Mouse (Mus musculus): ENCODE measurements at regions not wholly inside any gene's neighbourhood (a gene's known extent, or its start where the extent isn't known, plus 50 kb on each side); places are given as distances from the start of the nearest gene placed in this dataset.

- 0 out of 2 replicates have a peak, but pooled peaks have one; percentile 44 for ATAC-seq (ENCODE audit: low FRiP score, low read depth)
- Histone ChIP-seq H3K9me3 (no peaks in the 10 kb centered on the region), H3K36me3 (no peaks in the 10 kb centered on the region), H3K4me3 (no peak overlapping the region), H3K4me1 (peaks cover 11% of the 10 kb centered on the region), H3K27me3 (peaks cover 18% of the 10 kb centered on the region; the same call in 1 of the 2 replicates), H3K27ac (no peak overlapping the region), H3K9ac (no peak overlapping the region), H3K4me2 (replicated peaks) (peak overlapping the region; percentile 35)
- 11% methylated on average over 14 of the region's 14 CpGs for WGBS
These were observed 243.4 kb upstream of the Adcy2 start for GRCm38 (mm10) chr13:69242544-69243296.

DNA sequence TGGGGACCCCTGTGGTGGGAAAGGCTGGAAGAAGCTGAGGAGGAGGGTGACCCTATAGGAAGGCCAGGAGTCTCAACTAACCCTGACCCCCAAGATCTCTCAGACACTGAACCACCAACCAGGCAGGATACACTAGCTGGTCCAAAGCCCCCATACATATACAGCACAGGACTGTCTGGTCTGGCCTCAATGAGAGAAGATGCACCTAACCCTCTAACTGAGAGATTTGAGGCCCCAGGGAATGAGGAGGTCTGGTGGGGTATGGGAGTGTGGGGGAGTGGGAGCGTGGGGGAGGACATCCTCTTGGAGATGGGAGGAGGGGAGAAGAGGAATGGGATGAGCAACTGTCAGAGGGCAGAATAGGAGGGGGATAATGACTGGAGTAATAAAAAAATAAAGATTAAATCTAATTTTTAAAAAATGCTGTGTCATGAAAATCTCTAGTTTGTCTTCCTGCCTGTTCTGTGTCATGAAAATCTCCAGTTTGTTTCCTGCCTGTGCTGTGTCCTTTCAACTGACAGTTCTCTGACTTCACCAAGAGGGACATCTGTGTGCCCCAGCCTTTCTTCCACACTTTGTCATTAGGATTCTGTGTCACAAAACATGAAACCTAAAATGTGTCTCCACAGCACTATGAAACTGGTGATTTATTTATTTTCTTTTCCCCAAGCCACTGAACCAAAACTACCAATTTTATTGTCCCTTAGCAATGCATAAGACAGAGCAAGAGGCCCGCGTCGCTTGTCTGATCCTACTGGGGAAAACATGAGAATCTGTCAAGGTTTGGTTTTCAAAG lies 251.2 kb upstream of the Adcy2 start:
- no peaks in the 10 kb centered on the region for H3K36me3 ChIP-seq
- H3K4me1 ChIP-seq = peaks cover 11% of the 10 kb centered on the region
- no peaks in the 10 kb centered on the region for H3K9me3 ChIP-seq
- no peaks in the 10 kb centered on the region for H3K27me3 ChIP-seq
- no peak for ATAC-seq (ENCODE audit: low FRiP score, low read depth)
- no peak overlapping the region for H3K27ac ChIP-seq
- no peak overlapping the region for H3K4me2 ChIP-seq (replicated peaks)
- no peak overlapping the region for H3K9ac ChIP-seq
- no peak overlapping the region for H3K4me3 ChIP-seq
- 64% methylated on average over 4 of the region's 4 CpGs for WGBS

- Histone ChIP-seq H3K9me3 (no peaks in the 10 kb centered on the region), H3K36me3 (no peaks in the 10 kb centered on the region), H3K9ac (no peak overlapping the region), H3K27ac (no peak overlapping the region), H3K4me1 (peaks cover 11% of the 10 kb centered on the region), H3K4me3 (no peak overlapping the region), H3K27me3 (no peaks in the 10 kb centered on the region), H3K4me2 (replicated peaks) (no peak overlapping the region)
- WGBS = 73% methylated on average over 6 of the region's 6 CpGs
- ATAC-seq (ENCODE audit: low FRiP score, low read depth) = no peak
These were observed 251.8 kb upstream of the Adcy2 start for GRCm38 (mm10) chr13:69251130-69251561.

DNA sequence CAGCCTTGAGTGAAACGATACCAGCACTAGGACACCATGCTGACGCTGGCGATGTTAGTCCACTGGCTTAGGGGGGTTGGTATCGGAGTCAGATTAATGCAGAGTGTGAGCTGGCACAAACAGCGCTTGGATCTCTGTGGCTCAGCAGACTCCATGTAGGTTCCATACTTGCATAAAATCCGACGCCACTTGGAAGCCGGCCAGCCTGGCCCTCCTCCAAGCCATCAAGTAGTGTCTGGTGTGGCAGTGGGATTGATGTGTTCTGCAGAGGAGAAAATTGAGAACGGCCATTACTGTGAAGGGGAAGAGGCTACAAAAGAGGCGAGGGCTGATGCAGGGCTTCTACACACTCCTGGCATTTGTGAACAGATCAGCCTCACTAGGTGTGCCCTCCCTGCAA lies 253.0 kb upstream of the Adcy2 start:
- WGBS = 52% methylated on average over 10 of the region's 10 CpGs
- no peaks in the 10 kb centered on the region for H3K36me3 ChIP-seq
- no peak overlapping the region for H3K4me2 ChIP-seq (replicated peaks)
- no peak overlapping the region for H3K9ac ChIP-seq
- peak; percentile 83 for ATAC-seq (ENCODE audit: low FRiP score, low read depth)
- H3K4me1 ChIP-seq = peaks cover 11% of the 10 kb centered on the region
- H3K27ac ChIP-seq = 0 out of 2 replicates have a peak overlapping the region, but pooled peaks have one; percentile 28
- no peaks in the 10 kb centered on the region for H3K27me3 ChIP-seq
- H3K9me3 ChIP-seq = no peaks in the 10 kb centered on the region
- H3K4me3 ChIP-seq = no peak overlapping the region

DNA sequence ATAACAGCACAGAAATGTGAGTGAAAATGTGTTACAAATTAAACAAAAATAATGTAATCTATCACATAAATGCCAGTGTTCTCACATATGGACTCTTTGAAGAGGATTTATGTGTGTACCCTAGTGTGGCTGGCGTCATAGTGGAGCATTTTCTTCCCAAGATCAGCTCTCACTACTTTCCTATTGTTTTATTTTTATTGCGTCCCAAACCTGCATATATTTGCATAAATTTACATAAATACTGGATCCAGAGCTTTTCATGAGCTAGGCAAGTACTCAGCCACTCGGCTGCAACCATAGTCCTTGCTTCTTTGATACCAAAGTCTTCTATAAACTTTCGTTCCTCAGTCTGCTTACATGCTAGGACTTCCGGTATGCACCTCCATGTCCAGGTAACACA lies 261.1 kb upstream of the Adcy2 start:
- no peak overlapping the region for H3K4me2 ChIP-seq (replicated peaks)
- ATAC-seq (ENCODE audit: low FRiP score, low read depth) = no peak
- no peak overlapping the region for H3K9ac ChIP-seq
- H3K36me3 ChIP-seq = no peaks in the 10 kb centered on the region
- H3K4me3 ChIP-seq = no peak overlapping the region
- no peaks in the 10 kb centered on the region for H3K27me3 ChIP-seq
- no peaks in the 10 kb centered on the region for H3K9me3 ChIP-seq
- H3K4me1 ChIP-seq = no peaks in the 10 kb centered on the region
- no peak overlapping the region for H3K27ac ChIP-seq
- 82% methylated on average over 5 of the region's 5 CpGs for WGBS

- Histone ChIP-seq H3K36me3 (no peaks in the 10 kb centered on the region), H3K4me2 (replicated peaks) (no peak overlapping the region), H3K4me3 (no peak overlapping the region), H3K27ac (no peak overlapping the region), H3K27me3 (no peaks in the 10 kb centered on the region), H3K9me3 (no peaks in the 10 kb centered on the region), H3K9ac (no peak overlapping the region), H3K4me1 (no peaks in the 10 kb centered on the region)
- no peak for ATAC-seq (ENCODE audit: low FRiP score, low read depth)
- 65% methylated on average over 4 of the region's 4 CpGs for WGBS
These were observed 261.6 kb upstream of the Adcy2 start for GRCm38 (mm10) chr13:69260972-69261371.

- no peak for ATAC-seq (ENCODE audit: low FRiP score, low read depth)
- Histone ChIP-seq H3K4me2 (replicated peaks) (no peak overlapping the region), H3K9me3 (no peaks in the 10 kb centered on the region), H3K36me3 (no peaks in the 10 kb centered on the region), H3K4me1 (no peaks in the 10 kb centered on the region), H3K9ac (no peak overlapping the region), H3K4me3 (no peak overlapping the region), H3K27ac (no peak overlapping the region), H3K27me3 (no peaks in the 10 kb centered on the region)
- WGBS = 71% methylated on average over 3 of the region's 3 CpGs
These were observed 264.4 kb upstream of the Adcy2 start for GRCm38 (mm10) chr13:69263722-69264121.

DNA sequence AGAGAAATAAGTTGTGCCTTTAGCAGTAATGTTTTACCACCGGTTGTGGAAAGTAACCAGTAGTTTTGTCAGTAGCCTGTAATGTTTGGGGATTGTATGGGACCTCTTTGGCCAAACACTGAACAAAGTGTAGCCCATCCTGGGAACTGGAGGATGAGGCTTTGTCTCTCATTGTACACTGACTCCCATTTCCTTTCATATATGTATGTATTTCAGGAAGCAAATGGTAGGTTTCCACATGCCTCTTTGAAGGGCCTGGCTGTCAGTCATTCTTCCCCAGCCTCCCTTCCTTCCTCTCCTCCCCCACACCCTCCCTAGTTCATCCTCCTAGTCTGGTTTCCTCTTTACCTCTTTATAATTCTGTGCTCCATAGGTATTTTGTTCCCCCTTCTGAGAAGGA lies 266.7 kb upstream of the Adcy2 start:
- ATAC-seq (ENCODE audit: low FRiP score, low read depth) = no peak
- Histone ChIP-seq H3K9ac (no peak overlapping the region), H3K27me3 (no peaks in the 10 kb centered on the region), H3K9me3 (no peaks in the 10 kb centered on the region), H3K27ac (no peak overlapping the region), H3K4me1 (no peaks in the 10 kb centered on the region), H3K4me2 (replicated peaks) (no peak overlapping the region), H3K36me3 (no peaks in the 10 kb centered on the region), H3K4me3 (no peak overlapping the region)
- WGBS = 71% methylated on average over 1 of the region's 1 CpGs

DNA sequence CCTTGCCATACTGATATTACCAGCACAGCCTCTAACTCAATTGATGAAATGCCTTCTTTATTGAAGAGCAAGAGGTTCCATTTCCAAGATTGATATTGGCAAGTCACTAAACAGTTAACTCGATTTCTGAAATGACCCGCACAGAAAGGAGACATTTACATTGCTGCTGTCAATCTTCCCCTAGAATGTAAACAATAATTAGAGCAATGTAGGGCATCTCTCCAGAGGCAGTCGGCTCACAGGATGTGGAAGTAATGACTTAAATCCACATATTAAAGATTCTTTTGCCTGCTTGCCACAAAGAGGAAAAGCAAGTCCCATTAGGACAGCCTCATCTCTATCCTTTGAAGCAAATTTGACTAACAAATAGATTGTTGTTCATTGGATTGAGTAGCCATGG lies 261.0 kb upstream of the Nsun2 start:
- no peaks in the 10 kb centered on the region for H3K36me3 ChIP-seq
- H3K4me3 ChIP-seq = no peak overlapping the region
- no peaks in the 10 kb centered on the region for H3K27me3 ChIP-seq
- no peaks in the 10 kb centered on the region for H3K4me1 ChIP-seq
- H3K9ac ChIP-seq = no peak overlapping the region
- H3K27ac ChIP-seq = no peak overlapping the region
- H3K9me3 ChIP-seq = peaks cover 3% of the 10 kb centered on the region; the same call in 1 of the 2 replicates
- ATAC-seq (ENCODE audit: low FRiP score, low read depth) = no peak
- H3K4me2 ChIP-seq (replicated peaks) = no peak overlapping the region
- 51% methylated on average over 3 of the region's 3 CpGs for WGBS

DNA sequence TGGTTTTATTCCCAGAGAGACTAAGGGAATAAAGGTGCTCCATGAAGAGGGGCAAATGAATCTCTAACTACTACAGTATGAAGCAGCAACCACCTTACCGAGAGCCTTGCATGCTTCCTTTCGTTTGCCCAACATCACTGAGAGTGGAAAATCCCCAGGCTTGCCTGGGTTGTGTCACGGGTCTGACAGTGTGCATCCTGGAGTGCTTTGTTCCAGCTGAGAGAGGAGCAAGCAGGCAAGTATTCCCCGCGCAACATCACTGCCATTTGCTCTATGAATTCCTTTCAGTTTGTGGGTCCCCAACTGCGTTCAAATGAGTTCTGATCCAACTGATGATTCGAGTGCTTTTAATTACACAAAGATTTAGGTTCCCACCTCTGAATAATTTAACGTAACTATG lies 253.9 kb upstream of the Nsun2 start:
- Histone ChIP-seq H3K4me1 (no peaks in the 10 kb centered on the region), H3K36me3 (no peaks in the 10 kb centered on the region), H3K27ac (no peak overlapping the region), H3K4me3 (no peak overlapping the region), H3K9me3 (peaks cover 3% of the 10 kb centered on the region; the same call in 1 of the 2 replicates), H3K27me3 (no peaks in the 10 kb centered on the region), H3K9ac (no peak overlapping the region), H3K4me2 (replicated peaks) (no peak overlapping the region)
- WGBS = 80% methylated on average over 8 of the region's 8 CpGs
- ATAC-seq (ENCODE audit: low FRiP score, low read depth) = no peak

DNA sequence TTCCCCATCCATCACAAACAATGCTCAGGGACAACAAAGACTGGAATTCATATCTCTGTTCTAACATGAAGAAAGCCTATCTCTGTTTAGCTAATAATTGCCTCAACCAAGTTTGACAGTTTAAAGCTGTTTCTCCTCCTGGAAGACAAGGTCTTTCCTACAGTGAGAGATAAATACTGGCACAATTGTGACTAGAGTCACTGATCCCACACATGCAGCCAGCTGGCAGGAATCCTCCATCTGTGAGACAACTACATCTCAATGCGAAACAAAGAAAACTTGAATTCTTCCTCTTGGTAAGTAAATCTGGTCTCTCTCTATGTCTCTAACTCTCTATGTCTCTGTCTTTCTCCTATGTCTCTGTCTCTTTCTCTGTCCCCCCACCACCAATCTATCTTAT lies 239.1 kb upstream of the Nsun2 start:
- no peak overlapping the region for H3K4me2 ChIP-seq (replicated peaks)
- no peaks in the 10 kb centered on the region for H3K9me3 ChIP-seq
- no peaks in the 10 kb centered on the region for H3K27me3 ChIP-seq
- ATAC-seq (ENCODE audit: low FRiP score, low read depth) = no peak
- no peak overlapping the region for H3K4me3 ChIP-seq
- 83% methylated on average over 1 of the region's 1 CpGs for WGBS
- no peak overlapping the region for H3K27ac ChIP-seq
- no peaks in the 10 kb centered on the region for H3K4me1 ChIP-seq
- H3K36me3 ChIP-seq = no peaks in the 10 kb centered on the region
- H3K9ac ChIP-seq = no peak overlapping the region

DNA sequence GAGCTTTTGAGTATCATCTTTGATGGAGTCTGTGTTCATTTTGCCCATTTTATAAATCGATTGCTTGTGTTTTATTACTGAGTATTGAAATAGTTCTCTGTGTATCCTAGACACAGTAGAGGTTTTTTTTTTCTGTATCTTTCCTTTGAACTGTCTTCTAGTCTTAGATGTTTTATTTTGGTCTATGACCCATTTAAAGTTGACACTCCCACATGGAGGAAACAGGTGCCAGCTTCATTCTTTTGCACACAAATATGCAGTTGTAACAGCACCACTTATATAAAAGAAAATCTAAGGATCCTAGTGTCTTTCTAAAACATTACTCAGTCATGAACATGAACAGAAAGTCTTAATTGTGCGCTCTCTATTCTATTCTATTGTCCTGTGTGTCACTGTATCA lies 230.2 kb upstream of the Nsun2 start:
- Histone ChIP-seq H3K4me3 (no peak overlapping the region), H3K9ac (no peak overlapping the region), H3K4me1 (no peaks in the 10 kb centered on the region), H3K27me3 (no peaks in the 10 kb centered on the region), H3K4me2 (replicated peaks) (no peak overlapping the region), H3K9me3 (no peaks in the 10 kb centered on the region), H3K27ac (no peak overlapping the region), H3K36me3 (no peaks in the 10 kb centered on the region)
- no peak for ATAC-seq (ENCODE audit: low FRiP score, low read depth)
- 90% methylated on average over 2 of the region's 2 CpGs for WGBS
